8 mouse cellular contexts compared by ENCODE assay signal in genomic region chr9:96720510-96721162, GRCm38 (mm10). TPM values are rescaled to one million over a fixed set of nuclear protein-coding genes. Genes with fewer than 3 reads are reported as not detected.
DNase-seq lines count a peak whose midpoint lies in the region; ATAC-seq and TF ChIP-seq lines count a peak whose summit lies in the region.

No protein-coding gene starts in this region.

- H3K36me3 ChIP-seq in forebrain, postnatal 0 days (ENCODE audit: insufficient read depth): no peaks in the 10 kb centered on the region; the same call in 1 of the 2 replicates
- no peaks in the 10 kb centered on the region for H3K36me3 ChIP-seq in limb, embryonic 15.5 days

- no peaks in the 10 kb centered on the region for H3K27me3 ChIP-seq in cerebellum, adult 2 months (ENCODE audit: control insufficient read depth, insufficient read depth, low read length)
- H3K27me3 ChIP-seq in forebrain, postnatal 0 days (ENCODE audit: insufficient read depth, low read length): no peaks in the 10 kb centered on the region
- H3K27me3 ChIP-seq in limb, embryonic 15.5 days: no peaks in the 10 kb centered on the region

- no peak for TF ChIP-seq POLR2A in cerebellum, adult 2 months (IDR thresholded peaks at IDR 0.05; ENCODE audit: borderline replicate concordance, insufficient read depth, low read length)

- H3K4me1 ChIP-seq in cerebellum, adult 2 months (ENCODE audit: control insufficient read depth, insufficient read depth, low read length): peaks cover 5% of the 10 kb centered on the region; the same call in 1 of the 2 replicates
- 0 out of 2 replicates have a peak, but pooled peaks cover 13% of the 10 kb centered on the region for H3K4me1 ChIP-seq in forebrain, postnatal 0 days (ENCODE audit: insufficient read depth)
- H3K4me1 ChIP-seq in limb, embryonic 15.5 days: peaks cover 17% of the 10 kb centered on the region

- H3K9me3 ChIP-seq in forebrain, postnatal 0 days (ENCODE audit: low read length): no peaks in the 10 kb centered on the region
- H3K9me3 ChIP-seq in limb, embryonic 15.5 days: no peaks in the 10 kb centered on the region

- H3K27ac ChIP-seq in cerebellum, adult 2 months (ENCODE audit: insufficient read depth, low read length): peak overlapping the region; percentile 37; the same call in 1 of the 2 replicates
- no peak overlapping the region for H3K27ac ChIP-seq in forebrain, postnatal 0 days (ENCODE audit: low read depth, low read length)
- no peak overlapping the region for H3K27ac ChIP-seq in limb, embryonic 15.5 days

- H3K9ac ChIP-seq in forebrain, postnatal 0 days: no peak overlapping the region
- peak overlapping the region; percentile 87; the same call in 1 of the 2 replicates for H3K9ac ChIP-seq in limb, embryonic 15.5 days

- H3K4me3 ChIP-seq in cerebellum, adult 2 months (replicated peaks; ENCODE audit: insufficient read depth, low read depth, low read length): peak overlapping the region; percentile 86
- H3K4me3 ChIP-seq in forebrain, postnatal 0 days (ENCODE audit: low read depth, low read length): no peak overlapping the region
- no peak overlapping the region for H3K4me3 ChIP-seq in limb, embryonic 15.5 days

- TF ChIP-seq CTCF in cerebellum, adult 2 months (IDR thresholded peaks at IDR 0.05; ENCODE audit: borderline replicate concordance, insufficient read depth, low read depth, low read length): no peak
- TF ChIP-seq CTCF in forebrain, postnatal 0 days (IDR thresholded peaks at IDR 0.05; ENCODE audit: low read depth): no peak

- peak overlapping the region; percentile 88 for H3K4me2 ChIP-seq in forebrain, postnatal 0 days (ENCODE audit: low read depth)
- H3K4me2 ChIP-seq in limb, embryonic 15.5 days: no peak overlapping the region

- WGBS in cerebellum, adult 2 months: 38% methylated on average over 11 of the region's 11 CpGs
- 35% methylated on average over 11 of the region's 11 CpGs for WGBS in forebrain, postnatal 0 days
- WGBS in limb, embryonic 15.5 days: 58% methylated on average over 11 of the region's 11 CpGs

- peak in 1 of 2 experiments; percentile 28 for DNase-seq in cerebellum, adult 2 months
- DNase-seq in cerebellum, adult 9-10 months: no peak
- DNase-seq in A20 (ENCODE audit: low read depth, low spot score): peak; percentile 77
- peak; percentile 22 for DNase-seq in forebrain, postnatal 0 days
- no peak for DNase-seq in right cerebral cortex, postnatal 36 days (ENCODE audit: low spot score in 2 of 2)
- DNase-seq in layer of hippocampus, postnatal 14 days (ENCODE audit: low spot score in 2 of 2): no peak

- ATAC-seq in forebrain, postnatal 0 days: no peak
- no peak for ATAC-seq in limb, embryonic 15.5 days (ENCODE audit: insufficient number of reproducible peaks, low FRiP score, low TSS enrichment, low read depth)
- no peak for ATAC-seq in megakaryocyte-erythroid progenitor cell, adult 5-6 weeks (replicated peaks; ENCODE audit: low FRiP score, low TSS enrichment, poor library complexity, severe bottlenecking)

RNA-seq across cellular contexts. Expression of gene Zbtb38, which starts 32.0 kb away (rescaled TPM):
- polyA plus RNA-seq in cerebellum, adult 2 months (2012; rRNA removed): 19.2 and 21.5 TPM in 2 replicates
- total RNA-seq in forebrain, postnatal 0 days (2014; rRNA removed): 57.6 and 68.3 TPM in 2 replicates
- 31.8 and 44.2 TPM in 2 replicates for polyA plus RNA-seq in forebrain, postnatal 0 days (2015; fragmentation: Nextera tagmentation; extraction: Ambion mirVana)
- polyA plus RNA-seq in limb, embryonic 15.5 days (2015; fragmentation: Nextera tagmentation; extraction: Ambion mirVana): 16.8 and 17.2 TPM in 2 replicates
- total RNA-seq in megakaryocyte-erythroid progenitor cell, adult 5-6 weeks (2014; fragmentation: Nextera tagmentation): 17.4 and 28.9 TPM in 2 replicates
- 21.1 and 38.7 TPM in 2 replicates for total RNA-seq in megakaryocyte-erythroid progenitor cell, adult 5-6 weeks (2017)
- total RNA-seq in layer of hippocampus, postnatal 14 days (2021): 10 to 100 TPM; 42.4 to 45.3 TPM

Comparison
In these comparisons a context has a peak if more than half of its experiments do, and no peak if none do; other contexts are left out.
1. DNase-seq: peak in A20 (single experiment) and forebrain, postnatal 0 days (single experiment); none in cerebellum, adult 9-10 months (single experiment), right cerebral cortex, postnatal 36 days (0 of 2) and layer of hippocampus, postnatal 14 days (0 of 2).